Mouse (Mus musculus) heart, postnatal 0 days (tissue): Measurements from ENCODE around the gene Nle1. TPM values are rescaled to one million over a fixed set of nuclear protein-coding genes. Genes with fewer than 3 reads are reported as not detected.

ENCODE experiments used
- ATAC-seq: fragments of 200-750 bp; cut with Nextera tagmentation; 2 replicates; pipeline ENCODE4 v1.8.0; 2017; ENCODE audit warnings: low read depth, moderate number of reproducible peaks, moderate library complexity; ENCODE audit not compliant: insufficient read depth
- DNase-seq: peaks from one replicate; pipeline ENCODE4 v3.0.0-alpha.2; 2016; ENCODE audit warnings: low spot score
- H3K27ac ChIP-seq: fragments of 300-500 bp; sonication (generic); 2 replicates; pipeline ENCODE4 v1.5.1; 2014; ENCODE audit warnings: low read depth, mild to moderate bottlenecking
- H3K27me3 ChIP-seq: fragments of 300-500 bp; sonication (generic); 2 replicates; pipeline ENCODE4 v1.6.1; 2014; ENCODE audit warnings: low read length, mixed read lengths; ENCODE audit not compliant: control insufficient read depth, insufficient read depth
- H3K36me3 ChIP-seq: fragments of 300-500 bp; sonication (generic); replicated peaks from 2 replicates; pipeline ENCODE4 v1.6.1; 2014; ENCODE audit warnings: low read length, mixed read lengths; ENCODE audit not compliant: control insufficient read depth, insufficient read depth
- H3K4me1 ChIP-seq: fragments of 300-500 bp; sonication (generic); 2 replicates; pipeline ENCODE4 v1.6.1; 2014; ENCODE audit warnings: antibody characterized with exemption; ENCODE audit not compliant: control insufficient read depth, insufficient read depth
- H3K4me2 ChIP-seq: fragments of 300-500 bp; sonication (generic); 2 replicates; pipeline ENCODE4 v1.6.1; 2014; ENCODE audit warnings: low read depth, mild to moderate bottlenecking, low read length, moderate library complexity
- H3K4me3 ChIP-seq: fragments of 300-500 bp; sonication (generic); 2 replicates; pipeline ENCODE4 v1.5.1; 2014; ENCODE audit warnings: low read depth, low read length
- H3K9ac ChIP-seq: fragments of 300-500 bp; sonication (generic); replicated peaks from 2 replicates; pipeline ENCODE4 v1.6.1; 2014; ENCODE audit warnings: low read depth, low read length, mixed read lengths
- H3K9me3 ChIP-seq: fragments of 300-500 bp; sonication (generic); replicated peaks from 2 replicates; pipeline ENCODE4 v1.6.1; 2016; ENCODE audit warnings: low read length; ENCODE audit not compliant: control insufficient read depth
- CTCF ChIP-seq: IDR thresholded peaks from 2 replicates; pipeline ENCODE4 v1.5.1; 2016; ENCODE audit warnings: antibody characterized with exemption, control low read depth, low read depth
- EP300 ChIP-seq: IDR thresholded peaks from 2 replicates; pipeline ENCODE4 v1.6.1; 2016; ENCODE audit warnings: antibody characterized with exemption, low read depth
- WGBS: fragments of 180-500 bp; shearing (Covaris S2); extraction: QIAGEN DNeasy Blood & Tissue Kit; methylation state at CpG from one replicate; pipeline ENCODE4 v1.1.7; 2014; 5-methylcytosine and 5-hydroxymethylcytosine counted together
- polyA plus RNA-seq: library from polyadenylated mRNA; unstranded; fragments of >200 nt; fragmentation: Nextera tagmentation; extraction: Ambion mirVana; gene quantifications from 2 replicates; pipeline ENCODE4 v1.2.1, GENCODE M21; 2015
- total RNA-seq: library from RNA; depleted of rRNA; stranded (reverse); fragments of >200 nt; gene quantifications from 2 replicates; pipeline ENCODE4 v1.2.3, GENCODE M21; 2014; ENCODE audit warnings: low replicate concordance

Gene Nle1
- total and polyA plus RNA-seq, 2 experiments from 2014 or later = 9.4 to 28.1 TPM

- peak; percentile 95 for ATAC-seq
- H3K4me3 ChIP-seq = peak overlapping the region; percentile 50
- peak overlapping the region; percentile 65 for H3K9ac ChIP-seq
- H3K4me1 ChIP-seq = peaks cover 37% of the 10 kb centered on the region
- H3K36me3 ChIP-seq = peaks cover 8% of the 10 kb centered on the region
- peak overlapping the region; percentile 96 for H3K27ac ChIP-seq
- H3K27me3 ChIP-seq = no peaks in the 10 kb centered on the region
- TF ChIP-seq CTCF (no peak), EP300 (peak; percentile 84)
- 20% methylated on average over 11 of the region's 11 CpGs for WGBS
- H3K4me2 ChIP-seq = peak overlapping the region; percentile 65
- no peaks in the 10 kb centered on the region for H3K9me3 ChIP-seq
- peak; percentile 91 for DNase-seq
These were observed 2.6 kb upstream of the Nle1 start for GRCm38 (mm10) chr11:82910679-82911389.

DNA sequence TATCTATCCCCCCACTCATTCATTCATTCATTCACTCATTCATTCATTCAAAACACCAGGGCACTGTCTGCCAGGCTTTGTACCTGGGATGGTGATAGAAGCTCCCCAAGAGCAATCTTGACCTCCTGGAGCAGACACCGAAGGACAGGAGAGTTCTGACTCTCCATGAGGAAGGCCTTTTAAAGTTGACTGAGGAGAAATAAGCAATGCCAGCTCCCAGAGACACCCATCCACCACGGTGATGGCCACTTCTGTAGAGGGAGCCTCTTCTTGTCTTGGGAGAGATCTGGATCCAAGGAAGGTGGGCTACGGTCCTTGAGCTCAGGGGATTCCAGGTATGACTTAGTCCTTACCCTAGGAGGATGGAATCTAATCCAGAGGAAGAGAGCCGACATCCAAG lies 2.0 kb upstream of the Nle1 start, which contains the start of gene Unc45b:
Gene Unc45b, plus strand, starts transcription at position 301 of the 400 bp plus-strand sequence.
- Histone ChIP-seq H3K27ac (peak within 1 kb of the TSS; percentile 96), H3K36me3 (peaks cover 11% of the 10 kb centered on the region), H3K9ac (peak within 1 kb of the TSS; percentile 65), H3K27me3 (no peaks in the 10 kb centered on the region), H3K4me3 (peak within 1 kb of the TSS; percentile 50), H3K4me1 (peaks cover 37% of the 10 kb centered on the region), H3K4me2 (peak within 1 kb of the TSS; percentile 65), H3K9me3 (no peaks in the 10 kb centered on the region)
- 51% methylated on average over 4 of the region's 4 CpGs for WGBS
- no peak for ATAC-seq
- TF ChIP-seq CTCF = no peak
- TF ChIP-seq EP300 = no peak
- DNase-seq = no peak

GRCm38 (mm10) chr11:82908608-82908989 lies 388 bp upstream of the Nle1 start:
- H3K27ac ChIP-seq = 0 out of 2 replicates have a peak overlapping the region, but pooled peaks have one; percentile 15

DNA sequence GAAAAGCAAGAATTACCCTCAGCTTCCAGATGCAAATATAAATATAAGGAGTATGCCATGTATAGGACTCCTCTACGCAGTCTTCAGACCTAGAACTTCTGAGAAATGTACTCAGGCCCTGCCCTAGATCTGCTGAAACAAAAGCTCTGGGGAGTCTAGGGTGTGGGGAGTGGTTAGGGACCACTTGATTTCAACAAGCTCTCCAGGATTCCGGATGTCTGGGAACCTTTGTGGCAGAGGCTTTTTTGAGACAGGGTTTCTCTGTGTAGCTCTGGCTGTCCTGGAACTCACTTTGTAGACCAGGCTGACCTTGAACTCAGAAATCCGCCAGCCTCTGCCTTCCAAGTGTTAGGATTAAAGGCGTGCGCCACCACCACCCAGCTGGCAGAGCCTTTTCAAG lies 2.4 kb downstream of the Nle1 start:
- no peak for ATAC-seq
- TF ChIP-seq EP300 (no peak), CTCF (no peak)
- Histone ChIP-seq H3K4me2 (no peak overlapping the region), H3K9me3 (no peaks in the 10 kb centered on the region), H3K4me1 (peaks cover 18% of the 10 kb centered on the region), H3K4me3 (no peak overlapping the region), H3K9ac (no peak overlapping the region), H3K27ac (no peak overlapping the region), H3K36me3 (peaks cover 55% of the 10 kb centered on the region), H3K27me3 (no peaks in the 10 kb centered on the region)
- WGBS = 85% methylated on average over 5 of the region's 5 CpGs
- no peak for DNase-seq

More at GRCm38 (mm10) chr11:82908608-82908989, 388 bp upstream of the Nle1 start:
- TF ChIP-seq EP300 (no peak), CTCF (no peak)
- DNase-seq = no peak
- no peak for ATAC-seq
- Histone ChIP-seq H3K27me3 (no peaks in the 10 kb centered on the region), H3K4me1 (peaks cover 25% of the 10 kb centered on the region), H3K4me2 (peak overlapping the region; percentile 99), H3K9me3 (no peaks in the 10 kb centered on the region), H3K36me3 (peaks cover 27% of the 10 kb centered on the region), H3K4me3 (peak overlapping the region; percentile 93), H3K9ac (peak overlapping the region; percentile 67)
- 58% methylated on average over 10 of the region's 10 CpGs for WGBS

- Histone ChIP-seq H3K27me3 (no peaks in the 10 kb centered on the region), H3K9ac (no peak overlapping the region), H3K27ac (no peak overlapping the region), H3K4me2 (no peak overlapping the region), H3K9me3 (no peaks in the 10 kb centered on the region), H3K4me3 (no peak overlapping the region), H3K4me1 (peaks cover 13% of the 10 kb centered on the region), H3K36me3 (peaks cover 64% of the 10 kb centered on the region)
- ATAC-seq = no peak
- TF ChIP-seq CTCF (no peak), EP300 (no peak)
- DNase-seq = no peak
- 50% methylated on average over 8 of the region's 8 CpGs for WGBS
These were observed 3.3 kb downstream of the Nle1 start for GRCm38 (mm10) chr11:82904952-82905351.
